8 mouse cellular contexts compared by ENCODE assay signal in the genomic region with DNA sequence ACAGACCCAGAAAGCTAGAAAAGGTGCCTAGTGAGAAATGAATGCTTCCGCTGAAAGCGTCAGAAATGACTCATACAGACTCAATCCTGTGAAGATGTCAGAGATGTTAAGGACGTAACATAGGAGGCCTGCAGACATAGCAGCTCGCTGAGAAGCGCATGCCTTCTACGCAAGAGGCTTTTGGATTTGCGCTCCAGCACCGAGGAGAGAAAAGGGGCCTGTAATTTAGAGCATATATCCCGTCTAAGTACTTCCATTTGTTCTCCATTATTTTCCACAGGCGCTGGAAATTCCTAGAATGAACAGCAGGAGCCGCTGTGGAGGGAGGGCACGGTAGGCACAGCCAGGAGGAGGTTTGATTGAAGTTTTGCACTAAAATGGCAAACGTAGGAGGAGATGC. TPM values are rescaled to one million over a fixed set of nuclear protein-coding genes. Genes with fewer than 3 reads are reported as not detected.
DNase-seq lines count a peak whose midpoint lies in the region; ATAC-seq and TF ChIP-seq lines count a peak whose summit lies in the region.

No protein-coding gene starts in this region.

- TF ChIP-seq POLR2A in thymus, adult 2 months (IDR thresholded peaks at IDR 0.05; ENCODE audit: control insufficient read depth, extremely low read depth, insufficient read depth, low read length, poor library complexity), result no peak

- peak overlapping the region; percentile 62 for H3K4me2 ChIP-seq in forebrain, embryonic 14.5 days (ENCODE audit: low read length)
- peak overlapping the region; percentile 84 for H3K4me2 ChIP-seq in liver, postnatal 0 days (ENCODE audit: low read depth, low read length)
- peak overlapping the region; percentile 37 for H3K4me2 ChIP-seq in neural tube, embryonic 14.5 days (ENCODE audit: low read depth, low read length)

- H3K27me3 ChIP-seq in G1E (ENCODE audit: insufficient read depth, low read length), result peaks cover 6% of the 10 kb centered on the region; the same call in 1 of the 2 replicates
- no peaks in the 10 kb centered on the region for H3K27me3 ChIP-seq in forebrain, embryonic 14.5 days (replicated peaks; ENCODE audit: control insufficient read depth, insufficient read depth, low read length)
- H3K27me3 ChIP-seq in liver, postnatal 0 days (ENCODE audit: insufficient read depth, low read length), result no peaks in the 10 kb centered on the region
- H3K27me3 ChIP-seq in neural tube, embryonic 14.5 days (ENCODE audit: control insufficient read depth, insufficient read depth, low read length), result no peaks in the 10 kb centered on the region
- H3K27me3 ChIP-seq in thymus, adult 2 months (ENCODE audit: control insufficient read depth, insufficient read depth, low read length), result no peaks in the 10 kb centered on the region

- DNase-seq in G1E (ENCODE audit: low spot score), result no peak
- peak; percentile 72 for DNase-seq in cerebellum, adult 11-12 months
- DNase-seq in forebrain, embryonic 14.5 days (ENCODE audit: low spot score), result peak; percentile 81
- peak; percentile 64 to 82 for DNase-seq in heart, postnatal 14 days
- DNase-seq in layer of hippocampus, adult 11-12 months (ENCODE audit: low spot score), result peak; percentile 75
- DNase-seq in liver, postnatal 0 days, result peak; percentile 82
- DNase-seq in thymus, adult 2 months, result peak; percentile 60

- peaks cover 21% of the 10 kb centered on the region for H3K4me1 ChIP-seq in G1E (ENCODE audit: insufficient read depth, low read depth, low read length)
- peaks cover 4% of the 10 kb centered on the region; the same call in 1 of the 2 replicates for H3K4me1 ChIP-seq in forebrain, embryonic 14.5 days (ENCODE audit: control insufficient read depth, insufficient read depth, low read length)
- peaks cover 8% of the 10 kb centered on the region for H3K4me1 ChIP-seq in liver, postnatal 0 days (ENCODE audit: insufficient read depth)
- H3K4me1 ChIP-seq in neural tube, embryonic 14.5 days (ENCODE audit: control insufficient read depth, insufficient read depth, low read length), result 0 out of 2 replicates have a peak, but pooled peaks cover 7% of the 10 kb centered on the region
- H3K4me1 ChIP-seq in thymus, adult 2 months (replicated peaks; ENCODE audit: control insufficient read depth, insufficient read depth, low read length), result peaks cover 7% of the 10 kb centered on the region

- ATAC-seq in G1E (ENCODE audit: extremely low read depth, insufficient number of reproducible peaks, low FRiP score, poor library complexity, severe bottlenecking), result no peak
- peak; percentile 33 for ATAC-seq in forebrain, embryonic 14.5 days
- peak; percentile 14; the same call in 1 of the 2 replicates for ATAC-seq in liver, postnatal 0 days
- 0 out of 2 replicates have a peak, but pooled peaks have one; percentile 13 for ATAC-seq in neural tube, embryonic 14.5 days (ENCODE audit: low read depth)

- intact Hi-C loops in heart, postnatal 14 days (cut with DNase I), result loop anchor here (5.0 to 10.0 kb wide), 4 partner anchors 101 to 336 kb away; partner anchors contain the start of gene Olfr332

- H3K36me3 ChIP-seq in G1E (replicated peaks), result no peaks in the 10 kb centered on the region
- no peaks in the 10 kb centered on the region for H3K36me3 ChIP-seq in forebrain, embryonic 14.5 days (ENCODE audit: control insufficient read depth, insufficient read depth, low read length)
- H3K36me3 ChIP-seq in liver, postnatal 0 days (replicated peaks; ENCODE audit: insufficient read depth, low read length), result no peaks in the 10 kb centered on the region
- no peaks in the 10 kb centered on the region for H3K36me3 ChIP-seq in neural tube, embryonic 14.5 days (ENCODE audit: control insufficient read depth, insufficient read depth, low read length)
- H3K36me3 ChIP-seq in thymus, adult 2 months (ENCODE audit: control insufficient read depth, insufficient read depth, low read length), result no peaks in the 10 kb centered on the region

- no peak for TF ChIP-seq CTCF in G1E (IDR thresholded peaks at IDR 0.05; ENCODE audit: low read depth, low read length)
- peak; percentile 85 for TF ChIP-seq CTCF in liver, postnatal 0 days (IDR thresholded peaks at IDR 0.05; ENCODE audit: low read depth)
- no peak for TF ChIP-seq CTCF in thymus, adult 2 months (IDR thresholded peaks at IDR 0.05; ENCODE audit: borderline replicate concordance, control insufficient read depth, extremely low read depth, insufficient read depth, low read length, poor library complexity)

- H3K27ac ChIP-seq in forebrain, embryonic 14.5 days (ENCODE audit: low read depth, low read length), result 0 out of 2 replicates have a peak overlapping the region, but pooled peaks have one; percentile 58
- no peak overlapping the region for H3K27ac ChIP-seq in liver, postnatal 0 days (ENCODE audit: low read depth)
- peak overlapping the region; percentile 71 for H3K27ac ChIP-seq in neural tube, embryonic 14.5 days (ENCODE audit: low read depth, low read length)
- H3K27ac ChIP-seq in thymus, adult 2 months (ENCODE audit: control insufficient read depth, insufficient read depth, low read length), result no peak overlapping the region

- WGBS in forebrain, embryonic 14.5 days, result 13% methylated on average over 13 of the region's 13 CpGs
- 21% methylated on average over 13 of the region's 13 CpGs for WGBS in liver, postnatal 0 days (ENCODE audit: insufficient replicate concordance)
- 11% methylated on average over 13 of the region's 13 CpGs for WGBS in neural tube, embryonic 14.5 days
- 24% methylated on average over 13 of the region's 13 CpGs for WGBS in thymus, adult 2 months

- TF ChIP-seq EP300 in liver, postnatal 0 days (IDR thresholded peaks at IDR 0.05; ENCODE audit: low read depth), result no peak

- H3K9me3 ChIP-seq in G1E (replicated peaks), result no peaks in the 10 kb centered on the region
- no peaks in the 10 kb centered on the region for H3K9me3 ChIP-seq in forebrain, embryonic 14.5 days (replicated peaks; ENCODE audit: control insufficient read depth, low read length)
- H3K9me3 ChIP-seq in liver, postnatal 0 days (ENCODE audit: low read length), result no peaks in the 10 kb centered on the region
- no peaks in the 10 kb centered on the region for H3K9me3 ChIP-seq in neural tube, embryonic 14.5 days (ENCODE audit: control insufficient read depth, low read length)

- H3K9ac ChIP-seq in forebrain, embryonic 14.5 days (ENCODE audit: low read length), result peak overlapping the region; percentile 43
- no peak overlapping the region for H3K9ac ChIP-seq in liver, postnatal 0 days (replicated peaks)
- peak overlapping the region; percentile 16; the same call in 1 of the 2 replicates for H3K9ac ChIP-seq in neural tube, embryonic 14.5 days (replicated peaks; ENCODE audit: low read depth, low read length)

- H3K4me3 ChIP-seq in G1E (ENCODE audit: low read depth, low read length), result peak overlapping the region; percentile 57; the same call in 1 of the 2 replicates
- peak overlapping the region; percentile 57 for H3K4me3 ChIP-seq in forebrain, embryonic 14.5 days (ENCODE audit: low read depth, low read length)
- peak overlapping the region; percentile 74; the same call in 1 of the 2 replicates for H3K4me3 ChIP-seq in liver, postnatal 0 days (ENCODE audit: low read depth, low read length)
- H3K4me3 ChIP-seq in neural tube, embryonic 14.5 days (ENCODE audit: low read depth, low read length), result peak overlapping the region; percentile 58
- no peak overlapping the region for H3K4me3 ChIP-seq in thymus, adult 2 months (ENCODE audit: control insufficient read depth, insufficient read depth, low read length)

RNA-seq across cellular contexts. Expression of gene Zfp692, which starts 5.8 kb away (rescaled TPM):
- total RNA-seq in G1E (2014; fragmentation: Nextera tagmentation) (14.4 and 17.5 TPM in 2 replicates), G1E (2017) (14.5 and 20.0 TPM in 2 replicates)
- 15.5 and 16.6 TPM in 2 replicates for polyA plus RNA-seq in G1E (2012)
- 13.1 and 14.2 TPM in 2 replicates for polyA plus RNA-seq in forebrain, embryonic 14.5 days (2014; fragmentation: Nextera tagmentation; extraction: Ambion mirVana)
- 1 to 10 TPM; 3.9 to 4.7 TPM for total RNA-seq in heart, postnatal 14 days (2021)
- polyA plus RNA-seq in liver, postnatal 0 days (2015; fragmentation: Nextera tagmentation; extraction: Ambion mirVana), result 3.3 and 4.0 TPM in 2 replicates
- 18.9 and 22.0 TPM in 2 replicates for polyA plus RNA-seq in neural tube, embryonic 14.5 days (2014; fragmentation: Nextera tagmentation; extraction: Ambion mirVana)
- 42.1 and 49.7 TPM in 2 replicates for polyA plus RNA-seq in thymus, adult 2 months (2012; rRNA removed)

RNA-seq across cellular contexts. Expression of gene 4930438A08Rik, which starts 26.5 kb away (rescaled TPM):
- not detected in 2 replicates for total RNA-seq in G1E (2014; fragmentation: Nextera tagmentation)
- total RNA-seq in G1E (2017), result 0.05 TPM in 1 of 2 replicates, not detected in the other
- not detected in 2 replicates for polyA plus RNA-seq in G1E (2012)
- not detected in 2 replicates for polyA plus RNA-seq in forebrain, embryonic 14.5 days (2014; fragmentation: Nextera tagmentation; extraction: Ambion mirVana)
- total RNA-seq in heart, postnatal 14 days (2021), result not detected
- polyA plus RNA-seq in liver, postnatal 0 days (2015; fragmentation: Nextera tagmentation; extraction: Ambion mirVana), result 4.9 and 7.0 TPM in 2 replicates
- not detected in 2 replicates for polyA plus RNA-seq in neural tube, embryonic 14.5 days (2014; fragmentation: Nextera tagmentation; extraction: Ambion mirVana)
- polyA plus RNA-seq in thymus, adult 2 months (2012; rRNA removed), result 0.07 and 0.29 TPM in 2 replicates

RNA-seq across cellular contexts. Expression of gene Zfp672, which starts 29.1 kb away (rescaled TPM):
- total RNA-seq in G1E (2014; fragmentation: Nextera tagmentation) (24.2 and 27.1 TPM in 2 replicates), G1E (2017) (27.2 and 29.6 TPM in 2 replicates)
- polyA plus RNA-seq in G1E (2012), result 7.9 TPM in 2 replicates
- 38.8 and 45.4 TPM in 2 replicates for polyA plus RNA-seq in forebrain, embryonic 14.5 days (2014; fragmentation: Nextera tagmentation; extraction: Ambion mirVana)
- 10 to 100 TPM; 48.9 to 53.1 TPM for total RNA-seq in heart, postnatal 14 days (2021)
- polyA plus RNA-seq in liver, postnatal 0 days (2015; fragmentation: Nextera tagmentation; extraction: Ambion mirVana), result 44.4 and 46.2 TPM in 2 replicates
- 44.4 and 44.5 TPM in 2 replicates for polyA plus RNA-seq in neural tube, embryonic 14.5 days (2014; fragmentation: Nextera tagmentation; extraction: Ambion mirVana)
- polyA plus RNA-seq in thymus, adult 2 months (2012; rRNA removed), result 54.1 and 54.5 TPM in 2 replicates

RNA-seq across cellular contexts. Expression of gene Sh3bp5l, which starts 29.5 kb away (rescaled TPM):
- total RNA-seq in G1E (2014; fragmentation: Nextera tagmentation) (4.5 and 5.1 TPM in 2 replicates), G1E (2017) (18.1 and 19.5 TPM in 2 replicates)
- polyA plus RNA-seq in G1E (2012), result 18.2 and 18.6 TPM in 2 replicates
- polyA plus RNA-seq in forebrain, embryonic 14.5 days (2014; fragmentation: Nextera tagmentation; extraction: Ambion mirVana), result 29.5 and 43.3 TPM in 2 replicates
- total RNA-seq in heart, postnatal 14 days (2021), result 10 to 100 TPM; 45.6 to 49.5 TPM
- polyA plus RNA-seq in liver, postnatal 0 days (2015; fragmentation: Nextera tagmentation; extraction: Ambion mirVana), result 10.5 and 11.0 TPM in 2 replicates
- 32.8 and 36.2 TPM in 2 replicates for polyA plus RNA-seq in neural tube, embryonic 14.5 days (2014; fragmentation: Nextera tagmentation; extraction: Ambion mirVana)
- 41.3 and 43.3 TPM in 2 replicates for polyA plus RNA-seq in thymus, adult 2 months (2012; rRNA removed)

Comparison
In these comparisons a context has a peak if more than half of its experiments do, and no peak if none do; other contexts are left out.
1. H3K27ac ChIP-seq: peak in forebrain, embryonic 14.5 days (single experiment) and neural tube, embryonic 14.5 days (single experiment); none in liver, postnatal 0 days (single experiment) and thymus, adult 2 months (single experiment).
2. Peak in every context shown above with its lines, with median percentiles within 50 percentile points of each other: H3K4me2 ChIP-seq.